Mouse (Mus musculus) bone marrow, adult 2 months (tissue): ENCODE results near the gene Azin2.

Experiments
- CTCF ChIP-seq: fragments of 200-500 bp; IDR thresholded peaks from 2 replicates; pipeline ENCODE4 v1.5.1; 2011; ENCODE audit warnings: low read length, control low read depth; ENCODE audit not compliant: control insufficient read depth, insufficient read depth
- POLR2A ChIP-seq: fragments of 200-500 bp; IDR thresholded peaks from 2 replicates; pipeline ENCODE4 v1.6.1; 2011; ENCODE audit warnings: low read depth, mild to moderate bottlenecking, control low read depth, low read length, borderline replicate concordance; ENCODE audit not compliant: control insufficient read depth

GRCm38 (mm10) chr4:128885540-128885939, 76.7 kb downstream of the Azin2 start:
- TF ChIP-seq CTCF (no peak), POLR2A (no peak)
